Comparison of ENCODE assay signal across 11 mouse cellular contexts in genomic region chr2:79454786-79455446, GRCm38 (mm10). TPM values are rescaled to one million over a fixed set of nuclear protein-coding genes. Genes with fewer than 3 reads are reported as not detected.
DNase-seq lines count a peak whose midpoint lies in the region; ATAC-seq and TF ChIP-seq lines count a peak whose summit lies in the region.
"Had no signal": no experiment of that assay in that cellular context is flagged by ENCODE, and none has a peak within 500 bp of the region (broad histone marks: within the 10 kb centered on the region; RNA-seq: fewer than 3 reads in every experiment).

No protein-coding gene starts in this region.

- peak overlapping the region; percentile 70 for H3K4me3 ChIP-seq in layer of hippocampus, adult 2 months
- H3K4me3 ChIP-seq in embryonic facial prominence, embryonic 13.5 days: no peak overlapping the region

- H3K9me3 ChIP-seq in embryonic facial prominence, embryonic 13.5 days: no peaks in the 10 kb centered on the region
- H3K9me3 ChIP-seq: liver, embryonic 15.5 days had no signal

- no peak for DNase-seq in layer of hippocampus, adult 2 months (ENCODE audit: low spot score in 2 of 2)
- DNase-seq in layer of hippocampus, adult 9-10 months (ENCODE audit: low spot score): no peak
- peak; percentile 52 to 62 for DNase-seq in layer of hippocampus, postnatal 10 days (ENCODE audit: low spot score in 2 of 2)
- DNase-seq in retina, adult 2 months (ENCODE audit: low read depth, low spot score): peak; percentile 76
- DNase-seq in heart, adult 9 months (ENCODE audit: low spot score in 2 of 2): no peak
- DNase-seq in urinary bladder, adult 18-20 months (ENCODE audit: low spot score in 2 of 2): no peak
- DNase-seq in lung, postnatal 25 days (ENCODE audit: low spot score): no peak

- peaks cover 80% of the 10 kb centered on the region for H3K27me3 ChIP-seq in embryonic facial prominence, embryonic 13.5 days

- TF ChIP-seq CTCF in layer of hippocampus, adult 2 months (conservative IDR thresholded peaks at IDR 0.05): no peak

- no peak overlapping the region for H3K9ac ChIP-seq in embryonic facial prominence, embryonic 13.5 days
- H3K9ac ChIP-seq: liver, embryonic 15.5 days had no signal

- peak overlapping the region; percentile 84 for H3K4me2 ChIP-seq in embryonic facial prominence, embryonic 13.5 days

- peak overlapping the region; percentile 95 for H3K27ac ChIP-seq in layer of hippocampus, adult 2 months
- no peak overlapping the region for H3K27ac ChIP-seq in embryonic facial prominence, embryonic 13.5 days
- H3K27ac ChIP-seq: liver, embryonic 15.5 days had no signal

- ATAC-seq in embryonic facial prominence, embryonic 13.5 days (ENCODE audit: insufficient number of reproducible peaks, insufficient read depth, low FRiP score, low TSS enrichment, low read depth): no peak

- whole genome bisulfite sequencing in embryonic facial prominence, embryonic 13.5 days: 11% methylated on average over 15 of the region's 15 CpGs

- no peaks in the 10 kb centered on the region for H3K36me3 ChIP-seq in embryonic facial prominence, embryonic 13.5 days
- H3K36me3 ChIP-seq: liver, embryonic 15.5 days had no signal

- peaks cover 22% of the 10 kb centered on the region for H3K4me1 ChIP-seq in embryonic facial prominence, embryonic 13.5 days
- H3K4me1 ChIP-seq: liver, embryonic 15.5 days had no signal

RNA-seq across cellular contexts. Expression of gene Neurod1, which starts 1.6 kb away (rescaled TPM):
- 10 to 100 TPM; 32.7 to 33.1 TPM for total RNA-seq in layer of hippocampus, adult 2 months (2021)
- 2.0 and 3.7 TPM in 2 replicates for polyA plus RNA-seq in embryonic facial prominence, embryonic 13.5 days (2015; fragmentation: Nextera tagmentation; extraction: Ambion mirVana)
- total RNA-seq in layer of hippocampus, postnatal 10 days (2021): 10 to 100 TPM; 56.3 to 66.3 TPM
- total RNA-seq: adrenal gland, adult 2 months had no signal
- polyA plus RNA-seq: C2C12; liver, embryonic 15.5 days had no signal

RNA-seq across cellular contexts. Expression of gene Cerkl, which starts 1.7 kb away (rescaled TPM):
- 10 to 100 TPM in 1 of 2 experiments, 1 to 10 TPM in 1; 7.0 to 10.4 TPM for total RNA-seq in layer of hippocampus, adult 2 months (2021)
- 2.9 TPM in 2 replicates for polyA plus RNA-seq in embryonic facial prominence, embryonic 13.5 days (2015; fragmentation: Nextera tagmentation; extraction: Ambion mirVana)
- total RNA-seq in layer of hippocampus, postnatal 10 days (2021): 1 to 10 TPM; 3.4 to 4.7 TPM
- polyA plus RNA-seq: C2C12 had no signal

Comparison
In these comparisons a context has a peak if more than half of its experiments do, and no peak if none do; other contexts are left out.
1. DNase-seq: peak in layer of hippocampus, postnatal 10 days (2 of 2) and retina, adult 2 months (single experiment); none in layer of hippocampus, adult 2 months (0 of 2), layer of hippocampus, adult 9-10 months (single experiment), heart, adult 9 months (0 of 2), urinary bladder, adult 18-20 months (0 of 2) and lung, postnatal 25 days (single experiment).